Mouse (Mus musculus): ENCODE data around the gene Nlrp4c. TPM values are rescaled to one million over a fixed set of nuclear protein-coding genes. Genes with fewer than 3 reads are reported as not detected.

The Nlrp4c gene
- total RNA-seq, 2 experiments from 2014 or later, result not detected

Other genes with a start within 250 kb of the Nlrp4c start
- not detected for gene Vmn1r63, start 239.7 kb upstream of the Nlrp4c start, total RNA-seq (2021)
- not detected for gene Vmn1r64, start 160.6 kb upstream of the Nlrp4c start, total RNA-seq (2021)
- not detected for gene Vmn1r65, start 34.2 kb upstream of the Nlrp4c start, total RNA-seq (2021)
- 10 to 100 TPM; 43.2 to 47.7 TPM for gene Zfp787, start 110.8 kb downstream of the Nlrp4c start, total RNA-seq (2021)
- 10 to 100 TPM; 25.8 to 27.0 TPM for gene Zfp444, start 127.1 kb downstream of the Nlrp4c start, total RNA-seq (2021)
- gene Galp, start 151.9 kb downstream of the Nlrp4c start, total RNA-seq (2021), result not detected
- gene Zscan5b, start 177.1 kb downstream of the Nlrp4c start, total RNA-seq (2021), result not detected
- not detected for gene Epp13, start 207.5 kb downstream of the Nlrp4c start, total RNA-seq (2021)
- 1 to 10 TPM; 5.1 to 6.3 TPM for gene Zfp667, start 241.4 kb downstream of the Nlrp4c start, total RNA-seq (2021)